ENCODE assay signal across 8 mouse cellular contexts in genomic region chr7:134937471-134937926, GRCm38 (mm10). TPM values are rescaled to one million over a fixed set of nuclear protein-coding genes. Genes with fewer than 3 reads are reported as not detected.
DNase-seq lines count a peak whose midpoint lies in the region; ATAC-seq and TF ChIP-seq lines count a peak whose summit lies in the region.

No protein-coding gene starts in this region.

- H3K4me3 ChIP-seq in forebrain, postnatal 0 days (ENCODE audit: low read depth, low read length): peak overlapping the region; percentile 68
- peak overlapping the region; percentile 50 for H3K4me3 ChIP-seq in limb, embryonic 14.5 days (replicated peaks; ENCODE audit: low read length)
- H3K4me3 ChIP-seq in olfactory bulb, adult 2 months (ENCODE audit: insufficient read depth, low read depth, low read length): peak overlapping the region; percentile 55

- no peaks in the 10 kb centered on the region for H3K27me3 ChIP-seq in forebrain, postnatal 0 days (ENCODE audit: insufficient read depth, low read length)
- peaks cover 6% of the 10 kb centered on the region; the same call in 1 of the 2 replicates for H3K27me3 ChIP-seq in limb, embryonic 14.5 days (ENCODE audit: control insufficient read depth, insufficient read depth, low read length)

- peak overlapping the region; percentile 60 for H3K27ac ChIP-seq in forebrain, postnatal 0 days (ENCODE audit: low read depth, low read length)
- H3K27ac ChIP-seq in limb, embryonic 14.5 days (replicated peaks; ENCODE audit: low read depth, low read length): no peak overlapping the region
- H3K27ac ChIP-seq in olfactory bulb, adult 2 months (ENCODE audit: insufficient read depth, low read depth, low read length): peak overlapping the region; percentile 1; the same call in 1 of the 2 replicates

- H3K36me3 ChIP-seq in forebrain, postnatal 0 days (ENCODE audit: insufficient read depth): no peaks in the 10 kb centered on the region
- H3K36me3 ChIP-seq in limb, embryonic 14.5 days (ENCODE audit: control insufficient read depth, insufficient read depth, low read length): no peaks in the 10 kb centered on the region

- no peak for TF ChIP-seq POLR2A in limb, embryonic 14.5 days (IDR thresholded peaks at IDR 0.05; ENCODE audit: borderline replicate concordance, extremely low read depth, insufficient read depth, insufficient read length)
- no peak for TF ChIP-seq POLR2A in olfactory bulb, adult 2 months (IDR thresholded peaks at IDR 0.05; ENCODE audit: insufficient read depth, low read depth, low read length)

- intact Hi-C loops in left cerebral cortex, postnatal 25 days (cut with DNase I): loop anchor here (5.0 kb wide), 2 partner anchors 210 to 215 kb away; no protein-coding TSS in a partner anchor

- ATAC-seq in forebrain, postnatal 0 days: peak; percentile 16; the same call in 1 of the 2 replicates
- no peak; the same call in 1 of the 2 replicates for ATAC-seq in limb, embryonic 14.5 days (ENCODE audit: low FRiP score, low read depth)

- no peaks in the 10 kb centered on the region for H3K9me3 ChIP-seq in forebrain, postnatal 0 days (ENCODE audit: low read length)
- H3K9me3 ChIP-seq in limb, embryonic 14.5 days (ENCODE audit: control insufficient read depth, low read length): no peaks in the 10 kb centered on the region

- DNase-seq in left cerebral cortex, adult 8-10 months (ENCODE audit: low spot score in 2 of 2): peak; percentile 12 to 29
- DNase-seq in left cerebral cortex, postnatal 25 days (ENCODE audit: low spot score in 2 of 2): no peak
- DNase-seq in embryo, embryonic 10.5 days (ENCODE audit: low spot score): peak; percentile 38
- no peak for DNase-seq in forebrain, postnatal 0 days
- no peak for DNase-seq in limb, embryonic 14.5 days (ENCODE audit: low spot score)
- no peak for DNase-seq in urinary bladder, postnatal 14 days (ENCODE audit: low spot score)
- DNase-seq in MN1 (ENCODE audit: low spot score): no peak

- peak overlapping the region; percentile 69 for H3K9ac ChIP-seq in forebrain, postnatal 0 days
- H3K9ac ChIP-seq in limb, embryonic 14.5 days (ENCODE audit: low read depth, low read length, severe bottlenecking): peak overlapping the region; percentile 67

- 5% methylated on average over 33 of the region's 37 CpGs for WGBS in forebrain, postnatal 0 days
- WGBS in limb, embryonic 14.5 days: 3% methylated on average over 16 of the region's 37 CpGs
- WGBS in olfactory bulb, adult 2 months: 2% methylated on average over 37 of the region's 37 CpGs

- TF ChIP-seq CTCF in forebrain, postnatal 0 days (IDR thresholded peaks at IDR 0.05; ENCODE audit: low read depth): no peak
- no peak for TF ChIP-seq CTCF in olfactory bulb, adult 2 months (IDR thresholded peaks at IDR 0.05; ENCODE audit: insufficient read depth, low read depth, low read length)

- H3K4me2 ChIP-seq in forebrain, postnatal 0 days (ENCODE audit: low read depth): peak overlapping the region; percentile 95
- H3K4me2 ChIP-seq in limb, embryonic 14.5 days (replicated peaks; ENCODE audit: low read depth, low read length, severe bottlenecking): peak overlapping the region; percentile 94

- peaks cover 7% of the 10 kb centered on the region; the same call in 1 of the 2 replicates for H3K4me1 ChIP-seq in forebrain, postnatal 0 days (ENCODE audit: insufficient read depth)
- peaks cover 16% of the 10 kb centered on the region for H3K4me1 ChIP-seq in limb, embryonic 14.5 days (ENCODE audit: control insufficient read depth, insufficient read depth, low read length)
- peaks cover 12% of the 10 kb centered on the region; the same call in 1 of the 2 replicates for H3K4me1 ChIP-seq in olfactory bulb, adult 2 months (ENCODE audit: control insufficient read depth, insufficient read depth, low read length)

RNA-seq across cellular contexts. Expression of gene Fam196a, which starts 0.7 kb away (rescaled TPM):
- total RNA-seq in left cerebral cortex, adult 8-10 months (2022): 10 to 100 TPM; 13.3 to 16.9 (median 14.6) TPM
- total RNA-seq in left cerebral cortex, postnatal 25 days (2021): 10 to 100 TPM; 16.7 to 18.8 TPM
- total RNA-seq in forebrain, postnatal 0 days (2014; rRNA removed): 21.2 and 24.5 TPM in 2 replicates
- polyA plus RNA-seq in forebrain, postnatal 0 days (2015; fragmentation: Nextera tagmentation; extraction: Ambion mirVana): 5.1 and 7.8 TPM in 2 replicates
- polyA plus RNA-seq in limb, embryonic 14.5 days (2012; rRNA removed): 0.60 and 0.67 TPM in 2 replicates
- polyA plus RNA-seq in limb, embryonic 14.5 days (2014; fragmentation: Nextera tagmentation; extraction: Ambion mirVana): 4.1 and 4.5 TPM in 2 replicates
- polyA plus RNA-seq in olfactory bulb, adult 2 months (2012; ENCODE audit: insufficient read depth, insufficient read length, low replicate concordance, missing spikeins): not detected in 2 replicates

Comparison
In these comparisons a context has a peak if more than half of its experiments do, and no peak if none do; other contexts are left out.
1. DNase-seq: peak in left cerebral cortex, adult 8-10 months (2 of 2) and embryo, embryonic 10.5 days (single experiment); none in left cerebral cortex, postnatal 25 days (0 of 2), forebrain, postnatal 0 days (single experiment), limb, embryonic 14.5 days (single experiment), urinary bladder, postnatal 14 days (single experiment) and MN1 (single experiment).
2. Peak in every context shown above with its lines, with median percentiles within 50 percentile points of each other: H3K4me3 ChIP-seq.